22 mouse cellular contexts compared by ENCODE assay signal in genomic region chr14:85208383-85208782, GRCm38 (mm10).
DNase-seq lines count a peak whose midpoint lies in the region; ATAC-seq lines count a peak whose summit lies in the region.
"Had no signal": no experiment of that assay in that cellular context is flagged by ENCODE, and none has a peak within 500 bp of the region (broad histone marks: within the 10 kb centered on the region; RNA-seq: fewer than 3 reads in every experiment).

No protein-coding gene starts in this region.

- H3K9me3 ChIP-seq in forebrain, embryonic 12.5 days, result no peaks in the 10 kb centered on the region
- H3K9me3 ChIP-seq: embryonic facial prominence, embryonic 13.5 days; embryonic facial prominence, embryonic 15.5 days; forebrain, embryonic 10.5 days; forebrain, embryonic 13.5 days; forebrain, embryonic 15.5 days had no signal

- no peak overlapping the region for H3K27ac ChIP-seq in forebrain, embryonic 12.5 days
- H3K27ac ChIP-seq: embryonic facial prominence, embryonic 13.5 days; embryonic facial prominence, embryonic 15.5 days; forebrain, embryonic 10.5 days; forebrain, embryonic 13.5 days; forebrain, embryonic 15.5 days had no signal

- no peak overlapping the region for H3K9ac ChIP-seq in forebrain, embryonic 12.5 days
- H3K9ac ChIP-seq: embryonic facial prominence, embryonic 13.5 days; embryonic facial prominence, embryonic 15.5 days; forebrain, embryonic 13.5 days; forebrain, embryonic 15.5 days; forebrain, postnatal 0 days had no signal

- ATAC-seq in forebrain, embryonic 12.5 days (ENCODE audit: low FRiP score), result no peak
- ATAC-seq: forebrain, embryonic 13.5 days; forebrain, embryonic 15.5 days; forebrain, postnatal 0 days had no signal

- no peaks in the 10 kb centered on the region for H3K4me1 ChIP-seq in forebrain, embryonic 12.5 days
- H3K4me1 ChIP-seq: embryonic facial prominence, embryonic 13.5 days; embryonic facial prominence, embryonic 15.5 days; forebrain, embryonic 10.5 days; forebrain, embryonic 13.5 days; forebrain, embryonic 15.5 days had no signal

- H3K36me3 ChIP-seq in forebrain, embryonic 12.5 days (replicated peaks), result no peaks in the 10 kb centered on the region
- H3K36me3 ChIP-seq: embryonic facial prominence, embryonic 13.5 days; embryonic facial prominence, embryonic 15.5 days; forebrain, embryonic 10.5 days; forebrain, embryonic 15.5 days had no signal

- no peak overlapping the region for H3K4me3 ChIP-seq in forebrain, embryonic 12.5 days (replicated peaks)
- H3K4me3 ChIP-seq: embryonic facial prominence, embryonic 13.5 days; embryonic facial prominence, embryonic 15.5 days; erythroblast, embryonic 14.5 days; forebrain, embryonic 10.5 days; forebrain, embryonic 13.5 days; forebrain, embryonic 15.5 days had no signal

- no peaks in the 10 kb centered on the region for H3K27me3 ChIP-seq in forebrain, embryonic 12.5 days
- H3K27me3 ChIP-seq: embryonic facial prominence, embryonic 13.5 days; embryonic facial prominence, embryonic 15.5 days; forebrain, embryonic 13.5 days; forebrain, embryonic 15.5 days had no signal

- WGBS in forebrain, embryonic 12.5 days, result 89% methylated on average over 1 of the region's 1 CpGs

- DNase-seq in 3T3-L1 (ENCODE audit: low read depth, low spot score) (peak; percentile 20), 416B (ENCODE audit: low read depth) (peak; percentile 2), MEL-GATA-1-ER (ENCODE audit: extremely low read depth, low read depth) (peak; percentile 5)
- DNase-seq in thymus, postnatal 25 days, result no peak
- DNase-seq: adrenal gland, adult 2 months; adrenal gland, postnatal 10 days; adrenal gland, postnatal 25 days; cerebellum, adult 11 months; cerebellum, adult 18-20 months; cerebellum, adult 8-10 months; cerebellum, adult 9-11 months; cerebellum, postnatal 14 days; cerebellum, postnatal 36 days; embryo, embryonic 11 days; forebrain, postnatal 0 days had no signal

- no peak overlapping the region for H3K4me2 ChIP-seq in forebrain, embryonic 12.5 days
- H3K4me2 ChIP-seq: embryonic facial prominence, embryonic 13.5 days; embryonic facial prominence, embryonic 15.5 days; forebrain, embryonic 13.5 days; forebrain, embryonic 15.5 days had no signal
